Mouse (Mus musculus) forebrain, embryonic 15.5 days (tissue): Measurements from ENCODE around the gene Cpa4. TPM values are rescaled to one million over a fixed set of nuclear protein-coding genes. Genes with fewer than 3 reads are reported as not detected.

Experiments used
- ATAC-seq: fragments of 200-750 bp; cut with Nextera tagmentation; replicated peaks from 2 replicates; pipeline ENCODE4 v1.8.0; 2017; ENCODE audit warnings: mild to moderate bottlenecking, moderate TSS enrichment, moderate library complexity
- H3K27ac ChIP-seq: fragments of 300-500 bp; sonication (generic); replicated peaks from 2 replicates; pipeline ENCODE4 v1.5.1; 2015; ENCODE audit warnings: mild to moderate bottlenecking, inconsistent platforms
- H3K27me3 ChIP-seq: fragments of 300-500 bp; sonication (generic); 2 replicates; pipeline ENCODE4 v1.6.1; 2015; ENCODE audit warnings: inconsistent platforms
- H3K36me3 ChIP-seq: fragments of 300-500 bp; sonication (generic); 2 replicates; pipeline ENCODE4 v1.6.1; 2015; ENCODE audit warnings: mild to moderate bottlenecking, inconsistent platforms
- H3K4me1 ChIP-seq: fragments of 300-500 bp; sonication (generic); 2 replicates; pipeline ENCODE4 v1.6.1; 2015; ENCODE audit warnings: inconsistent platforms
- H3K4me2 ChIP-seq: fragments of 300-500 bp; sonication (generic); replicated peaks from 2 replicates; pipeline ENCODE4 v1.6.1; 2015; ENCODE audit warnings: mild to moderate bottlenecking, inconsistent platforms
- H3K4me3 ChIP-seq: fragments of 300-500 bp; sonication (generic); 2 replicates; pipeline ENCODE4 v1.5.1; 2015; ENCODE audit warnings: mild to moderate bottlenecking, inconsistent platforms
- H3K9ac ChIP-seq: fragments of 300-500 bp; sonication (generic); replicated peaks from 2 replicates; pipeline ENCODE4 v1.6.1; 2015; ENCODE audit warnings: mild to moderate bottlenecking, inconsistent platforms
- H3K9me3 ChIP-seq: fragments of 300-500 bp; sonication (generic); 2 replicates; pipeline ENCODE4 v1.6.1; 2016; ENCODE audit warnings: inconsistent platforms
- WGBS: fragments of 180-500 bp; shearing (Covaris S2); methylation state at CpG from one replicate; pipeline ENCODE4 v1.1.7; 2015; ENCODE audit warnings: mixed read lengths; 5-methylcytosine and 5-hydroxymethylcytosine counted together
- polyA plus RNA-seq: library from polyadenylated mRNA; unstranded; fragments of >200 nt; fragmentation: Nextera tagmentation; extraction: Ambion mirVana; gene quantifications from 2 replicates; pipeline ENCODE4 v1.2.1, GENCODE M21; 2015

Gene Cpa4
- polyA plus RNA-seq, 1 experiment from 2014 or later: 1.9 TPM

GRCm38 (mm10) chr6:30604342-30604867, 36.2 kb downstream of the Cpa4 start:
- H3K9ac ChIP-seq: no peak overlapping the region
- no peaks in the 10 kb centered on the region for H3K9me3 ChIP-seq
- H3K36me3 ChIP-seq: no peaks in the 10 kb centered on the region
- no peaks in the 10 kb centered on the region for H3K4me1 ChIP-seq
- no peak overlapping the region for H3K4me2 ChIP-seq
- 76% methylated on average over 7 of the region's 7 CpGs for whole genome bisulfite sequencing
- H3K27ac ChIP-seq: no peak overlapping the region
- no peaks in the 10 kb centered on the region for H3K27me3 ChIP-seq
- ATAC-seq: no peak
- no peak overlapping the region for H3K4me3 ChIP-seq

DNA sequence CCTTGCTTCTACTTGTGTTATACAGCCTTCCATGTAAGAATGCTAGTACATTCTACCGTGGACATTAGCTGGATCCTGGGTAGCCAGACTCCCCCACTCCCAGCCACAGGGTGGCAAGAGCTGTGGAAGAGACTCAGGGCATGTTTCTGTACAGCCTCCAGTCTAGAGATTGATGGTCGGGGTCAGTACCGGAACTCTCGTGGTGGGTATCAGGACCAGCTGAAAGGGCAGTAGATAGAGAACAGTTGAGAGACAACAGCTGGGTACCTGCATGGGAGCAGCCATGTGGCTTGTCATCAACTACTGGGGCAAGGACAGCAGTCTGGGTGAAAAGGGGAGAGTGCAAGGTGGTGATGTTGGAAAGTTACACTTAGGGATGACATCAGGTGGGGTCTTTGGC, 36.9 kb downstream of the Cpa4 start:
- Histone ChIP-seq H3K4me2 (no peak overlapping the region), H3K36me3 (no peaks in the 10 kb centered on the region), H3K27me3 (no peaks in the 10 kb centered on the region), H3K9ac (no peak overlapping the region), H3K9me3 (no peaks in the 10 kb centered on the region), H3K4me3 (no peak overlapping the region), H3K4me1 (no peaks in the 10 kb centered on the region), H3K27ac (no peak overlapping the region)
- 90% methylated on average over 4 of the region's 4 CpGs for WGBS
- ATAC-seq: no peak

DNA sequence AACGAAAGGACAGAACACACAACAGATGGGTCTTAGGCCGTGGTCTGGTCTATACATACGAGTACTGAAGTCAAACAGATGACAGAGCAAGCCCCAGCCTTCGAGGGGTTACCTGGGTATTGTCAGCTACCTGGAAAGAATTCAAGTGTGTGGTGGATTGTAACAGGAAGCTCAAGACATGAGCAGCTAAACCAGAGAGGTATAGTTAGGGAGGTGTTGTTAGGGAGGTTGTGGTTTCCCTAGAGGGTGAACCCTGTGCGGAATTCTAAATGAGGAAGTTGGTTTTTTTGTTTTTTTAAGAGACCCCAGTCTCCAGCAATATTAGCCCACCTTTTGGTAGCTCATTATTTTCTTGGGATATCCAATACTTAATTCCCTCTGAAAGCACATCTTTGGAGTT, 37.5 kb downstream of the Cpa4 start:
- H3K36me3 ChIP-seq: no peaks in the 10 kb centered on the region
- 0 out of 2 replicates have a peak, but pooled peaks cover 2% of the 10 kb centered on the region for H3K4me1 ChIP-seq
- no peak overlapping the region for H3K27ac ChIP-seq
- H3K4me3 ChIP-seq: no peak overlapping the region
- no peak for ATAC-seq
- H3K9ac ChIP-seq: no peak overlapping the region
- H3K9me3 ChIP-seq: no peaks in the 10 kb centered on the region
- H3K27me3 ChIP-seq: no peaks in the 10 kb centered on the region
- no peak overlapping the region for H3K4me2 ChIP-seq
- WGBS: 88% methylated on average over 5 of the region's 5 CpGs

DNA sequence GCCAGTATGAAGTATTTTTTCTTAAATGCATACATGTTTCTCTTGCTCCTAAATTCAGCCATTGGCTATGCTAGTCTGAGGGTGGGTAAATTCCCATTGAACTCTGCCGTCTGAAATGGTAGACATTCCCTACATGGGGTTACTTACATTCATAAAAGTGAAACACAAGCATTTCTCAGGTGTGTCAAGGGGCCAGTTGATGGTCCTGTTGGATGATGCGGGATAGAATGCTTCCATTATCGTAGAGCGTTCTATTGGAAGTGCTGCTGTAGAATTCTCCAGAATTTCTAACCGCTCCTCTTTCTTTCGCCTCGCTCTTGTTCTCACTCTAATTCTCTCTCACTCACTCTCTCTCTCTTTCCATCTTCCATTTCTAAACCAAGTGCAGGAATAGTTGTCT, 42.5 kb downstream of the Cpa4 start, which contains the start of gene Cpa5:
Cpa5 (plus strand) TSS at position 301 of the 400 bp plus-strand sequence.
- Histone ChIP-seq H3K4me1 (peaks cover 16% of the 10 kb centered on the region), H3K9me3 (no peaks in the 10 kb centered on the region), H3K4me3 (no peak within 1 kb of the TSS), H3K27ac (no peak within 1 kb of the TSS), H3K4me2 (no peak within 1 kb of the TSS), H3K9ac (no peak within 1 kb of the TSS), H3K27me3 (no peaks in the 10 kb centered on the region), H3K36me3 (no peaks in the 10 kb centered on the region)
- ATAC-seq: no peak
- 57% methylated on average over 7 of the region's 7 CpGs for WGBS

- Histone ChIP-seq H3K9ac (no peak overlapping the region), H3K9me3 (no peaks in the 10 kb centered on the region), H3K4me3 (no peak overlapping the region), H3K27ac (no peak overlapping the region), H3K4me1 (peaks cover 20% of the 10 kb centered on the region), H3K36me3 (no peaks in the 10 kb centered on the region), H3K27me3 (no peaks in the 10 kb centered on the region), H3K4me2 (no peak overlapping the region)
- 21% methylated on average over 5 of the region's 5 CpGs for whole genome bisulfite sequencing
- ATAC-seq: no peak
Measured at GRCm38 (mm10) chr6:30611212-30611611, 43.0 kb downstream of the Cpa4 start.

- Histone ChIP-seq H3K27ac (0 out of 2 replicates have a peak overlapping the region, but pooled peaks have one; percentile 2), H3K4me3 (no peak overlapping the region), H3K4me2 (no peak overlapping the region), H3K9me3 (no peaks in the 10 kb centered on the region), H3K4me1 (peaks cover 48% of the 10 kb centered on the region), H3K9ac (no peak overlapping the region), H3K27me3 (no peaks in the 10 kb centered on the region), H3K36me3 (no peaks in the 10 kb centered on the region)
- WGBS: 47% methylated on average over 6 of the region's 6 CpGs
- no peak for ATAC-seq
Measured at GRCm38 (mm10) chr6:30614251-30614650, 46.1 kb downstream of the Cpa4 start.

DNA sequence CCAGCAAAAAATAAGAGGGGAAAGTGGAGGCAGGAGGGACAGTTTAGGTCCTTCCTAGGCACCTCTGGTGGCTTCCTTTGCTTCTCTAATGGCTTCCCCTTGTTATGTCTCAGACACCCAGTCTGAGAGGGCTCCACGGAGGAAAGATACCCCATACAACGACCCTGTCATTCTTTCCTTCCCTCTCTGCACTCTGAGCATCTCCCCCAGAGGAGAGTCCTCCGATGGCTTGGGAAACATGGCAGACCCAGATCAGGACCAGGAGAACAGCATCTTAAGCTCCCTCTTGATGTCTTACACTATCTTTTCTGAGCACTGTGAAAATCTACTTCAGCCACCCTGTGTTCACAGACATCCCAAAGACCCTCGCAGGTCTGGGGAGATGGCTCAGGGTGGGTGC, 47.6 kb downstream of the Cpa4 start:
- Histone ChIP-seq H3K9me3 (no peaks in the 10 kb centered on the region), H3K4me1 (peaks cover 46% of the 10 kb centered on the region), H3K36me3 (no peaks in the 10 kb centered on the region), H3K9ac (no peak overlapping the region), H3K4me2 (no peak overlapping the region), H3K27ac (peak overlapping the region; percentile 90), H3K27me3 (no peaks in the 10 kb centered on the region), H3K4me3 (no peak overlapping the region)
- no peak for ATAC-seq
- 22% methylated on average over 4 of the region's 4 CpGs for WGBS

DNA sequence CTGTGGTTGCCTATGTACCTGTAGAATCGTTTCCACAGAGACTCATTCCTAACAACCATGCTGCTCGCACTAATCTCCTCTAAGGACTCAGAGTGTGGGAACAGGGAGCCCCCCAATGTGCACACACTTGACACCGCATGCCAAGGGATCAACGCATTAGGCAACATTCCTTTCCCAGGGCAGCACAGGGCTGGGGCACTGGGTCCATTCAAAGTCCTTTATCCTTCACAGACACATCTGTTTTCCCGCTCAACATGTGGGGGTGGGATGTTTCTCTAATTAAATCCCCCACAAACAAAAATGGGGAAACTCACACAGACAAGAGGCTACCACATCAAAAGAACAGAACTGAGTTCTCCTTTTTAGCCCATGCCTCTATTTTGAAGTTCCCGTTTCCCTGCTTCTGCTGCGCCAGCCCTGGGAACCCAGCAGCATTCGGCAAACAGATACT, 48.3 kb downstream of the Cpa4 start:
- no peaks in the 10 kb centered on the region for H3K27me3 ChIP-seq
- no peak for ATAC-seq
- H3K36me3 ChIP-seq: no peaks in the 10 kb centered on the region
- no peaks in the 10 kb centered on the region for H3K9me3 ChIP-seq
- no peak overlapping the region for H3K4me3 ChIP-seq
- H3K4me1 ChIP-seq: peaks cover 44% of the 10 kb centered on the region
- 3% methylated on average over 8 of the region's 8 CpGs for WGBS
- H3K27ac ChIP-seq: peak overlapping the region; percentile 90
- H3K9ac ChIP-seq: no peak overlapping the region
- H3K4me2 ChIP-seq: no peak overlapping the region

DNA sequence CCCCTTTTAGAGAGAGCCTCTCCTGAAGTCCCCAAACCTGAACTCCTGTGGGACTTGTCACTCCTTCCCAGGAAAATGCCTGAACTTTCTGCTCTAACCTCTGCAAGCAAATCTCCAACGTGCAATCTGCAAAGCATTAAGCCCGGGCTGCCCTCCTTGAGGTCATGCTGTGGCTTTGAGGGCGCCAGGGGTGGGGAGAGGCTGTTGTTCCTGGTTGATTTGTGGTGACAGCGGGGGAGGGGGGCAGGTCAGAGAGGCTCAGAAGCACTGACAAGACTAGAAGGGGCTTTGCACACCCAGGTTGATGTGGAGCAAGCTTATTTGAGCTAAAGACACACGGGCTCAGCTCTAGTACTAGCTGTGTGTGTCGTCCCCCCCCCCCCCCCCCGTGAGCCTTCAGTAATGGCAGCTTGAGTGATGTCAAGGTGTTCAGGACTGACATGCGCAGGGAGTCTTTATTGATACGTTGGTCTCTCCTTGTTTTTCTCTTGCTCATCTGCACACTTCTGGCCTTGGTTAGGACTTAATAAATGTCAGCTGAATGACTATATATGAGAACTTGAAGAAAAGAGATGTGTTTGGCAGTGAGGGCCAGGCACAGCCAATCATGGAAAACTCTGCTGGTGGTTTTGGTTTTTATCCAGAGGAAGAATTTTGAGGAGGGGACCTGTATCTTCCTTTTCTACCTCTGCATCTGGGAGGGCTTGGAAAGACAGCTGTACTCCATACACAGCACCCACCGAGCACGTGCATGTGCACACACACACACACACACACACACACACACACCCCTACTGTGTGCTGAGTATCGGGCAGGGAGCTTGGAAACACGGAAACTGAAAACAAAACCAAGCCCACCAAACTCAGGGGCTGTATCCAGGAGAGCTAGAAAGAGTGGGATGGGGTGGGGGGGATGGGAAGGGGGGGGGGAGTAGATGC, 49.1 kb downstream of the Cpa4 start:
- peak overlapping the region; percentile 44; the same call in 1 of the 2 replicates for H3K9ac ChIP-seq
- H3K4me1 ChIP-seq: peaks cover 44% of the 10 kb centered on the region
- peak overlapping the region; percentile 35 for H3K4me3 ChIP-seq
- peak; percentile 3; the same call in 1 of the 2 replicates for ATAC-seq
- peak overlapping the region; percentile 90 for H3K27ac ChIP-seq
- no peaks in the 10 kb centered on the region for H3K36me3 ChIP-seq
- WGBS: 5% methylated on average over 13 of the region's 13 CpGs
- H3K9me3 ChIP-seq: no peaks in the 10 kb centered on the region
- H3K4me2 ChIP-seq: peak overlapping the region; percentile 57
- H3K27me3 ChIP-seq: no peaks in the 10 kb centered on the region

- peak overlapping the region; percentile 35 for H3K4me3 ChIP-seq
- ATAC-seq: peak; percentile 93
- peak overlapping the region; percentile 57 for H3K4me2 ChIP-seq
- no peaks in the 10 kb centered on the region for H3K36me3 ChIP-seq
- H3K9ac ChIP-seq: peak overlapping the region; percentile 44; the same call in 1 of the 2 replicates
- H3K4me1 ChIP-seq: peaks cover 44% of the 10 kb centered on the region
- peak overlapping the region; percentile 90 for H3K27ac ChIP-seq
- H3K9me3 ChIP-seq: no peaks in the 10 kb centered on the region
- no peaks in the 10 kb centered on the region for H3K27me3 ChIP-seq
- 1% methylated on average over 18 of the region's 18 CpGs for WGBS
Measured at GRCm38 (mm10) chr6:30617959-30618590, 49.9 kb downstream of the Cpa4 start.

GRCm38 (mm10) chr6:30618735-30619134, 50.6 kb downstream of the Cpa4 start:
- no peak overlapping the region for H3K4me2 ChIP-seq
- H3K9me3 ChIP-seq: no peaks in the 10 kb centered on the region
- H3K4me1 ChIP-seq: peaks cover 44% of the 10 kb centered on the region
- peak overlapping the region; percentile 90 for H3K27ac ChIP-seq
- H3K36me3 ChIP-seq: no peaks in the 10 kb centered on the region
- no peak overlapping the region for H3K9ac ChIP-seq
- H3K27me3 ChIP-seq: no peaks in the 10 kb centered on the region
- no peak overlapping the region for H3K4me3 ChIP-seq
- no peak for ATAC-seq
- 23% methylated on average over 6 of the region's 6 CpGs for WGBS

- Histone ChIP-seq H3K4me3 (no peak overlapping the region), H3K4me2 (no peak overlapping the region), H3K4me1 (peaks cover 42% of the 10 kb centered on the region), H3K27ac (peak overlapping the region; percentile 90), H3K9me3 (no peaks in the 10 kb centered on the region), H3K27me3 (no peaks in the 10 kb centered on the region), H3K9ac (no peak overlapping the region), H3K36me3 (no peaks in the 10 kb centered on the region)
- 52% methylated on average over 5 of the region's 5 CpGs for WGBS
- ATAC-seq: no peak
Measured at GRCm38 (mm10) chr6:30619606-30620005, 51.4 kb downstream of the Cpa4 start.
